Mouse (Mus musculus): ENCODE results near the gene Dgki. TPM values are rescaled to one million over a fixed set of nuclear protein-coding genes. Genes with fewer than 3 reads are reported as not detected.

The Dgki gene
- polyA plus RNA-seq, 1 experiment from 2014 or later, result 9.6 TPM

- Histone ChIP-seq H3K9ac (no peak overlapping the region), H3K4me1 (replicated peaks; ENCODE audit: control insufficient read depth, insufficient read depth, low read length) (peaks cover 9% of the 10 kb centered on the region; the same call in 1 of the 2 replicates), H3K4me3 (replicated peaks; ENCODE audit: low read length) (no peak overlapping the region), H3K27ac (no peak overlapping the region), H3K27me3 (ENCODE audit: control insufficient read depth, insufficient read depth, low read length) (no peaks in the 10 kb centered on the region), H3K4me2 (replicated peaks) (no peak overlapping the region), H3K36me3 (replicated peaks; ENCODE audit: control insufficient read depth, insufficient read depth) (no peaks in the 10 kb centered on the region), H3K9me3 (ENCODE audit: control insufficient read depth, low read length) (no peaks in the 10 kb centered on the region)
- 63% methylated on average over 7 of the region's 7 CpGs for WGBS
- DNase-seq (ENCODE audit: low spot score), result no peak
- ATAC-seq (ENCODE audit: low FRiP score), result no peak
Observed at GRCm38 (mm10) chr6:37222947-37223510, 77.0 kb downstream of the Dgki start.

- H3K27ac ChIP-seq, result no peak overlapping the region
- H3K27me3 ChIP-seq (ENCODE audit: control insufficient read depth, insufficient read depth, low read length), result no peaks in the 10 kb centered on the region
- H3K4me1 ChIP-seq (replicated peaks; ENCODE audit: control insufficient read depth, insufficient read depth, low read length), result peaks cover 9% of the 10 kb centered on the region; the same call in 1 of the 2 replicates
- no peak for ATAC-seq (ENCODE audit: low FRiP score)
- 58% methylated on average over 6 of the region's 6 CpGs for WGBS
- no peak overlapping the region for H3K4me3 ChIP-seq (replicated peaks; ENCODE audit: low read length)
- H3K4me2 ChIP-seq (replicated peaks), result no peak overlapping the region
- no peaks in the 10 kb centered on the region for H3K36me3 ChIP-seq (replicated peaks; ENCODE audit: control insufficient read depth, insufficient read depth)
- no peak for DNase-seq (ENCODE audit: low spot score)
- no peaks in the 10 kb centered on the region for H3K9me3 ChIP-seq (ENCODE audit: control insufficient read depth, low read length)
- no peak overlapping the region for H3K9ac ChIP-seq
Observed at GRCm38 (mm10) chr6:37222016-37222415, 78.0 kb downstream of the Dgki start.

- Histone ChIP-seq H3K4me1 (replicated peaks; ENCODE audit: control insufficient read depth, insufficient read depth, low read length) (peaks cover 17% of the 10 kb centered on the region), H3K9ac (no peak overlapping the region), H3K4me3 (replicated peaks; ENCODE audit: low read length) (no peak overlapping the region), H3K36me3 (replicated peaks; ENCODE audit: control insufficient read depth, insufficient read depth) (no peaks in the 10 kb centered on the region), H3K4me2 (replicated peaks) (no peak overlapping the region), H3K9me3 (ENCODE audit: control insufficient read depth, low read length) (no peaks in the 10 kb centered on the region), H3K27ac (no peak overlapping the region), H3K27me3 (ENCODE audit: control insufficient read depth, insufficient read depth, low read length) (no peaks in the 10 kb centered on the region)
- no peak for DNase-seq (ENCODE audit: low spot score)
- 75% methylated on average over 4 of the region's 4 CpGs for WGBS
- ATAC-seq (ENCODE audit: low FRiP score), result no peak
Observed at GRCm38 (mm10) chr6:37219110-37219509, 80.9 kb downstream of the Dgki start.

- Histone ChIP-seq H3K27ac (peak overlapping the region; percentile 28), H3K27me3 (ENCODE audit: control insufficient read depth, insufficient read depth, low read length) (no peaks in the 10 kb centered on the region), H3K36me3 (replicated peaks; ENCODE audit: control insufficient read depth, insufficient read depth) (no peaks in the 10 kb centered on the region), H3K9ac (no peak overlapping the region), H3K4me1 (replicated peaks; ENCODE audit: control insufficient read depth, insufficient read depth, low read length) (peaks cover 31% of the 10 kb centered on the region), H3K9me3 (ENCODE audit: control insufficient read depth, low read length) (no peaks in the 10 kb centered on the region), H3K4me2 (replicated peaks) (no peak overlapping the region), H3K4me3 (replicated peaks; ENCODE audit: low read length) (no peak overlapping the region)
- peak; percentile 54 for DNase-seq (ENCODE audit: low spot score)
- peak; percentile 66; the same call in 1 of the 2 replicates for ATAC-seq (ENCODE audit: low FRiP score)
- WGBS, result 44% methylated on average over 4 of the region's 4 CpGs
Observed at GRCm38 (mm10) chr6:37216342-37216763, 83.6 kb downstream of the Dgki start.

- Histone ChIP-seq H3K9ac (no peak overlapping the region), H3K4me3 (replicated peaks; ENCODE audit: low read length) (no peak overlapping the region), H3K9me3 (ENCODE audit: control insufficient read depth, low read length) (no peaks in the 10 kb centered on the region), H3K36me3 (replicated peaks; ENCODE audit: control insufficient read depth, insufficient read depth) (no peaks in the 10 kb centered on the region), H3K27ac (no peak overlapping the region), H3K4me1 (replicated peaks; ENCODE audit: control insufficient read depth, insufficient read depth, low read length) (peaks cover 36% of the 10 kb centered on the region), H3K27me3 (ENCODE audit: control insufficient read depth, insufficient read depth, low read length) (no peaks in the 10 kb centered on the region), H3K4me2 (replicated peaks) (no peak overlapping the region)
- DNase-seq (ENCODE audit: low spot score), result no peak
- ATAC-seq (ENCODE audit: low FRiP score), result no peak
- 51% methylated on average over 10 of the region's 10 CpGs for WGBS
Observed at GRCm38 (mm10) chr6:37215655-37216054, 84.3 kb downstream of the Dgki start.

GRCm38 (mm10) chr6:37212930-37213329 is 87.1 kb downstream of the Dgki start:
- no peak for DNase-seq (ENCODE audit: low spot score)
- H3K9ac ChIP-seq, result no peak overlapping the region
- no peak for ATAC-seq (ENCODE audit: low FRiP score)
- H3K4me1 ChIP-seq (replicated peaks; ENCODE audit: control insufficient read depth, insufficient read depth, low read length), result peaks cover 36% of the 10 kb centered on the region
- H3K4me3 ChIP-seq (replicated peaks; ENCODE audit: low read length), result no peak overlapping the region
- no peaks in the 10 kb centered on the region for H3K27me3 ChIP-seq (ENCODE audit: control insufficient read depth, insufficient read depth, low read length)
- H3K36me3 ChIP-seq (replicated peaks; ENCODE audit: control insufficient read depth, insufficient read depth), result no peaks in the 10 kb centered on the region
- H3K4me2 ChIP-seq (replicated peaks), result no peak overlapping the region
- H3K27ac ChIP-seq, result peak overlapping the region; percentile 39; the same call in 1 of the 2 replicates
- H3K9me3 ChIP-seq (ENCODE audit: control insufficient read depth, low read length), result no peaks in the 10 kb centered on the region
- 79% methylated on average over 4 of the region's 4 CpGs for WGBS

GRCm38 (mm10) chr6:37211545-37212247 is 88.3 kb downstream of the Dgki start:
- peak; percentile 56; the same call in 1 of the 2 replicates for ATAC-seq (ENCODE audit: low FRiP score)
- Histone ChIP-seq H3K27me3 (ENCODE audit: control insufficient read depth, insufficient read depth, low read length) (no peaks in the 10 kb centered on the region), H3K4me1 (replicated peaks; ENCODE audit: control insufficient read depth, insufficient read depth, low read length) (peaks cover 33% of the 10 kb centered on the region), H3K4me3 (replicated peaks; ENCODE audit: low read length) (no peak overlapping the region), H3K9me3 (ENCODE audit: control insufficient read depth, low read length) (no peaks in the 10 kb centered on the region), H3K27ac (peak overlapping the region; percentile 74), H3K9ac (peak overlapping the region; percentile 31; the same call in 1 of the 2 replicates), H3K36me3 (replicated peaks; ENCODE audit: control insufficient read depth, insufficient read depth) (no peaks in the 10 kb centered on the region), H3K4me2 (replicated peaks) (no peak overlapping the region)
- WGBS, result 20% methylated on average over 9 of the region's 9 CpGs
- no peak for DNase-seq (ENCODE audit: low spot score)

- Histone ChIP-seq H3K27ac (no peak overlapping the region), H3K27me3 (ENCODE audit: control insufficient read depth, insufficient read depth, low read length) (no peaks in the 10 kb centered on the region), H3K36me3 (replicated peaks; ENCODE audit: control insufficient read depth, insufficient read depth) (0 out of 2 replicates have a peak, but pooled peaks cover 3% of the 10 kb centered on the region), H3K4me1 (replicated peaks; ENCODE audit: control insufficient read depth, insufficient read depth, low read length) (no peaks in the 10 kb centered on the region), H3K4me2 (replicated peaks) (no peak overlapping the region), H3K9me3 (ENCODE audit: control insufficient read depth, low read length) (no peaks in the 10 kb centered on the region), H3K4me3 (replicated peaks; ENCODE audit: low read length) (no peak overlapping the region), H3K9ac (no peak overlapping the region)
- ATAC-seq (ENCODE audit: low FRiP score), result no peak
- DNase-seq (ENCODE audit: low spot score), result no peak
- WGBS, result 60% methylated on average over 4 of the region's 4 CpGs
Observed at GRCm38 (mm10) chr6:37202901-37203300, 97.1 kb downstream of the Dgki start.

- H3K27ac ChIP-seq, result no peak overlapping the region
- ATAC-seq (ENCODE audit: low FRiP score), result no peak
- DNase-seq (ENCODE audit: low spot score), result no peak
- no peak overlapping the region for H3K9ac ChIP-seq
- no peaks in the 10 kb centered on the region for H3K9me3 ChIP-seq (ENCODE audit: control insufficient read depth, low read length)
- no peaks in the 10 kb centered on the region for H3K27me3 ChIP-seq (ENCODE audit: control insufficient read depth, insufficient read depth, low read length)
- no peak overlapping the region for H3K4me3 ChIP-seq (replicated peaks; ENCODE audit: low read length)
- 0 out of 2 replicates have a peak, but pooled peaks cover 3% of the 10 kb centered on the region for H3K36me3 ChIP-seq (replicated peaks; ENCODE audit: control insufficient read depth, insufficient read depth)
- H3K4me1 ChIP-seq (replicated peaks; ENCODE audit: control insufficient read depth, insufficient read depth, low read length), result 0 out of 2 replicates have a peak, but pooled peaks cover 3% of the 10 kb centered on the region
- 93% methylated on average over 5 of the region's 5 CpGs for WGBS
- H3K4me2 ChIP-seq (replicated peaks), result no peak overlapping the region
Observed at GRCm38 (mm10) chr6:37200840-37201239, 99.1 kb downstream of the Dgki start.
